Mouse (Mus musculus) neural tube, embryonic 14.5 days (tissue): ENCODE measurements around the gene Il9r. TPM values are rescaled to one million over a fixed set of nuclear protein-coding genes. Genes with fewer than 3 reads are reported as not detected.

Experiments
- ATAC-seq: fragments of 200-750 bp; cut with Nextera tagmentation; 2 replicates; pipeline ENCODE4 v1.8.0; 2017; ENCODE audit warnings: low read depth, mild to moderate bottlenecking, moderate TSS enrichment, moderate library complexity
- H3K27ac ChIP-seq: fragments of 300-500 bp; sonication (generic); 2 replicates; pipeline ENCODE4 v1.5.1; 2014; ENCODE audit warnings: low read depth, mild to moderate bottlenecking, control low read depth, low read length, moderate library complexity, mixed read lengths
- H3K27me3 ChIP-seq: fragments of 300-500 bp; sonication (generic); 2 replicates; pipeline ENCODE4 v1.6.1; 2014; ENCODE audit warnings: low read length; ENCODE audit not compliant: control insufficient read depth, insufficient read depth
- H3K36me3 ChIP-seq: fragments of 300-500 bp; sonication (generic); 2 replicates; pipeline ENCODE4 v1.6.1; 2014; ENCODE audit warnings: low read length, mixed read lengths; ENCODE audit not compliant: control insufficient read depth, insufficient read depth
- H3K4me1 ChIP-seq: fragments of 300-500 bp; sonication (generic); 2 replicates; pipeline ENCODE4 v1.6.1; 2014; ENCODE audit warnings: low read length; ENCODE audit not compliant: control insufficient read depth, insufficient read depth
- H3K4me2 ChIP-seq: fragments of 300-500 bp; sonication (generic); 2 replicates; pipeline ENCODE4 v1.6.1; 2014; ENCODE audit warnings: mild to moderate bottlenecking, low read depth, low read length, control low read depth
- H3K4me3 ChIP-seq: fragments of 300-500 bp; sonication (generic); 2 replicates; pipeline ENCODE4 v1.5.1; 2014; ENCODE audit warnings: low read depth, low read length, control low read depth, mixed read lengths
- H3K9ac ChIP-seq: fragments of 300-500 bp; sonication (generic); replicated peaks from 2 replicates; pipeline ENCODE4 v1.6.1; 2014; ENCODE audit warnings: low read depth, mild to moderate bottlenecking, control low read depth, low read length, mixed read lengths
- H3K9me3 ChIP-seq: fragments of 300-500 bp; sonication (generic); 2 replicates; pipeline ENCODE4 v1.6.1; 2016; ENCODE audit warnings: low read length; ENCODE audit not compliant: control insufficient read depth
- WGBS: fragments of 180-500 bp; shearing (Covaris S2); extraction: QIAGEN DNeasy Blood & Tissue Kit; methylation state at CpG from one replicate; pipeline ENCODE4 v1.1.7; 2014; 5-methylcytosine and 5-hydroxymethylcytosine counted together
- polyA plus RNA-seq: library from polyadenylated mRNA; unstranded; fragments of >200 nt; fragmentation: Nextera tagmentation; extraction: Ambion mirVana; gene quantifications from 2 replicates; pipeline ENCODE4 v1.2.1, GENCODE M21; 2014

Gene Il9r
- polyA plus RNA-seq, 1 experiment from 2014 or later: not detected

DNA sequence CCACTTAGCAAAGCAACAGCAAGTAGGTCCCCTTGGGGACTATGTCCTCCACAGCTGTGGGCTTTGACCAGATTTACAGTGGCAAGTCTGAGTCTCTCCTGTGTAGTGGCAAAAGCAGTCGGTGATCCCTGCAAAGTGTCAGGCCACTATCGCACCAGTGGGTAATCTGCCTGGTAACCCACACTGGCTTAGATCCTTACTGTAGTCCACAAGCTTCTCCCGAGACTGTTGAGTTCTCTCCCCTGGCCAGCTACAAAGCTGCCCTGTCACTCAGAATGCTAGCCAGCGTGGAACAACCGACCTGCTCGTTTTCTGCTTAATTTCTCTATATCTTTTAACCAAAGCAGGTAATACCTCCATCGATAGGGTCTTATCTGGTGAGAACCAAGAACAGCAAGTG is 39.7 kb downstream of the Il9r start:
- Histone ChIP-seq H3K9me3 (no peaks in the 10 kb centered on the region), H3K27ac (no peak overlapping the region; the same call in 1 of the 2 replicates), H3K36me3 (no peaks in the 10 kb centered on the region), H3K27me3 (no peaks in the 10 kb centered on the region), H3K4me1 (peaks cover 4% of the 10 kb centered on the region; the same call in 1 of the 2 replicates), H3K4me3 (no peak overlapping the region), H3K4me2 (no peak overlapping the region), H3K9ac (no peak overlapping the region)
- 79% methylated on average over 7 of the region's 7 CpGs for WGBS
- ATAC-seq: no peak

DNA sequence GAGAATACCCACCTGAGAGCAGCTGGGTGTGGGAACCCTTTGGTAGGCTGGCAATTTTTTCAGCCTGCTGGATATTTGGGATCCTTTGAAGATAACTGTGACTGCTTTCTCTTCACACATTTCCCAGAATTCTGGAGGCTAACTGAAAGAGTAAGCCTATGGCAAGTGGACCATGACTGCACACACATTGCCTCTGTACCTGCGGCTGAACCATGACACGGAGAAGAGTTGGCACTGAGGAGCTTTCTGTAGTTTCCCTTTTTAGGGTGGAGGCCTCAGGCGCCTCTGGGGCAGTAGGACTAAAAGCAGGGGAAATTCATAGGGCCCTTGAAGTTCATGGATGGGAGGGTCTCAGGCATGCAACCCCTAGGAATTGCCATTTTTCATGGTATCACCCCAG is 40.9 kb downstream of the Il9r start:
- H3K27ac ChIP-seq: no peak overlapping the region
- no peaks in the 10 kb centered on the region for H3K9me3 ChIP-seq
- no peak overlapping the region for H3K4me2 ChIP-seq
- H3K4me1 ChIP-seq: peaks cover 4% of the 10 kb centered on the region; the same call in 1 of the 2 replicates
- H3K27me3 ChIP-seq: no peaks in the 10 kb centered on the region
- H3K4me3 ChIP-seq: no peak overlapping the region
- WGBS: 82% methylated on average over 3 of the region's 3 CpGs
- ATAC-seq: no peak
- no peaks in the 10 kb centered on the region for H3K36me3 ChIP-seq
- no peak overlapping the region for H3K9ac ChIP-seq

DNA sequence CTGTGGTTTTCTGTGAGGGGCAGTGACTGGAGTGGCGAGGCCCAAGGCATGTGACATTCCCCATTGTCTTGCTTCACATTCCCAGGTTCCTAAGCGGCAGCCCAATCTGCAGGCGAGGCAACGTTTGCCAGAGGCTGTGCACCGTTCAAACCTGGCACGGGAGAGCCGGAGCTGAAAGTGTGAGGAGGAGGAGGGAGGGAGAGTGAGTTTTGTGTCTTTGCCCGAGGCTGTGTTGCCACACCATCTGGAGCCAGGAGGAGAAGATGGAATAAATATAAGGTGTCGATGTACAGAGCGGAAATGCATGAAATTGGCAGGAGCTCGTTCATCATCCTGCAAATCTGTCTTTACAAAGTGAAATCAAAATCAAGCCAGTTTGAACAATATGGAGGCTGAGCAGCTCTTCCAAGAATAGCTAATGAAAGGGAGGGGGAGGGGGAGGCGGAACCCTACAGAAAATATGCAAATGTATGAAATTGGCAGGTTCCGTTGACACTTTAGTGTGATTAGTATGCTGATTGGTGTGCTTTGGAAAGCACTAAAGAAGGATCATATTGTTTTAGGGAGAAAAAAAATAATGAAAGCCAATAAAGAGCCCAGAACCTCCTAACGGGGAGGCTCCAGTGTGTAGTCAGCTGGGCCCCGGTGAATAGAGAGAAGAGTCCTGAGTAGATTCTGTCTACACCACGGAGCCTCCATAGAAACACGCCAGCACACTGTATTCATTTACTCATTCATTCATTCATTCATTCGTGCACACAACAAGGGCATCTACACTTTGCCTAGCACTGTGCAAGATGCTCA is 42.1 kb downstream of the Il9r start:
- Histone ChIP-seq H3K9me3 (no peaks in the 10 kb centered on the region), H3K4me2 (no peak overlapping the region), H3K27me3 (no peaks in the 10 kb centered on the region), H3K9ac (no peak overlapping the region), H3K36me3 (no peaks in the 10 kb centered on the region), H3K4me1 (peaks cover 4% of the 10 kb centered on the region; the same call in 1 of the 2 replicates), H3K27ac (peak overlapping the region; percentile 70), H3K4me3 (no peak overlapping the region)
- ATAC-seq: peak; percentile 36
- WGBS: 21% methylated on average over 18 of the region's 18 CpGs

DNA sequence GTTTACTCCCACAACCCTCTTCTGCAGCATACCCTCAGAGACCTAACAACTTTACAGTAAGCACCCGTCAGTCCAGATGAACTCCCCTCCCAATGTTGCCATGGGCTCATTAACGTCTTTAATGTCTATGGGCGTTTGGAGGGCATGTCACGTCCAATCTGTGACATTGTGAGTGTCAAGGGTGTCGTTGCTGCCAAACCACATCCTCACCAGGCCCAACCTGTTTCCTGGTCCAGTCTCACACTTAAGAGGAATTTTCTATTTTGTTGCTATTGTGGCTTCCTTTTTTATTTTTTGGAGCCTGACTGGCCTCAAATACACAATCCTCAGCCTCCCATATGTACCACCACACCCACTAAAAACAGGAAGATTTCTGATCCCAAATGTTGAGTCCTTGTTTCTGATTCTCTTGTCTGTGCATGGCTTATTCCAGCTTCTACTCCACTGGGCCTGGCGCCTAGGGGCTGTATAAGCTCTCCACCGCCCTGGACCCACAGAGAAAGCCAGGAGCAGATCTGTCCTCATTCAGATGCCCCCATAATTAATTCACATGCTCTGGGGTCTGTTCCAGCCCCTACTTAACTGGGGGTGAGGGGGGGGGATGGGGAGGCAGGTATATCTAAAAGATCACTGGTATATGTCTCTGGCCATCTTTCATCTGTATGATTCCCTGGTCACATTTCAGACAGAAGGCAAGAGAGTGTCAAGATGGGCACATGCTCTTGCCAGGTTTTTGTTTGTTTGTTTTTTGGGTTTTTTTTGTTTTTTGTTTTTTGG is 43.0 kb downstream of the Il9r start:
- H3K9ac ChIP-seq: no peak overlapping the region
- H3K9me3 ChIP-seq: no peaks in the 10 kb centered on the region
- peaks cover 4% of the 10 kb centered on the region; the same call in 1 of the 2 replicates for H3K4me1 ChIP-seq
- H3K4me3 ChIP-seq: no peak overlapping the region
- no peak overlapping the region for H3K4me2 ChIP-seq
- H3K36me3 ChIP-seq: no peaks in the 10 kb centered on the region
- 57% methylated on average over 7 of the region's 7 CpGs for WGBS
- no peak for ATAC-seq
- H3K27me3 ChIP-seq: no peaks in the 10 kb centered on the region
- H3K27ac ChIP-seq: peak overlapping the region; percentile 70

DNA sequence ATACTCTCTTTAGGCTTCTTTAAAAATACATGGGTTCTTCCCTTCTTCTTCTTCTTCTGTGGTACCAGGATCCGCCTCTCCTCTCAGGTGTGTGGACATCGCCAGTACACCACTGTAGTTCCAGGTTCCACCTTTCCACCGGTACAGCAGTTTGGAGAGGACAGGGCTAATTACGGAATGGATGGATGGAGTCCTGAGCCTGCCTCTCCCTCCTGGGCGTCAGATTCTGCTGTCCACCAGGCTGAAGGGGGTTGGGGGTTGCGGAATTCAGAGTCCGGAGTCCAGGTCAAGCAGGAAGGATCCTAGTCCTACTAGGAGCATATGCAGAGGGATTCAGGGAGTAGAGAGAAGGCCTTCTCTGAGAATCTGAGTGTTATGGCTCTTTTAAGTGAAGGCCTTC is 46.9 kb downstream of the Il9r start:
- H3K27ac ChIP-seq: no peak overlapping the region
- no peak overlapping the region for H3K4me2 ChIP-seq
- peaks cover 4% of the 10 kb centered on the region; the same call in 1 of the 2 replicates for H3K4me1 ChIP-seq
- H3K27me3 ChIP-seq: no peaks in the 10 kb centered on the region
- no peaks in the 10 kb centered on the region for H3K36me3 ChIP-seq
- H3K4me3 ChIP-seq: no peak overlapping the region
- ATAC-seq: no peak
- no peaks in the 10 kb centered on the region for H3K9me3 ChIP-seq
- H3K9ac ChIP-seq: no peak overlapping the region
- WGBS: 90% methylated on average over 7 of the region's 7 CpGs

DNA sequence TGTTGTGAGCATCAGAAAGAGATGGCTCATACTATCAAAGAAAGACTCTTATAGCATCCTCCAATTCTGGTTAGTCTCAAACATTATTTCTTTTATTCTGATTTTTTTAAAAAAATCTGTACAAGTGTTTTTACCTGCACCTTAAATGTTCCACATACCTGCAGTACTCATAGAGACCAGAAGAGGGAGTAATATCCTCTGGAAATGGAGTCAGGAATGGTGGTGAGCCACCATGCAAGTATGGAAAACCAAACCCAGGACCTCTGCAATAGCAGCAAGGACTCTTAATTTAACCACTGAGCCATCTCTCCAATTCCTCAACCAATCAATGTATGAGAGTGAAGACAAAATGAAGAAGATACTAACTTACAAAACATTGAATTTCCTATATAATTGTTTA is 47.3 kb downstream of the Il9r start:
- H3K27ac ChIP-seq: no peak overlapping the region
- no peak overlapping the region for H3K9ac ChIP-seq
- no peaks in the 10 kb centered on the region for H3K9me3 ChIP-seq
- ATAC-seq: no peak
- no peak overlapping the region for H3K4me2 ChIP-seq
- peaks cover 4% of the 10 kb centered on the region; the same call in 1 of the 2 replicates for H3K4me1 ChIP-seq
- no peaks in the 10 kb centered on the region for H3K36me3 ChIP-seq
- H3K4me3 ChIP-seq: no peak overlapping the region
- no peaks in the 10 kb centered on the region for H3K27me3 ChIP-seq

DNA sequence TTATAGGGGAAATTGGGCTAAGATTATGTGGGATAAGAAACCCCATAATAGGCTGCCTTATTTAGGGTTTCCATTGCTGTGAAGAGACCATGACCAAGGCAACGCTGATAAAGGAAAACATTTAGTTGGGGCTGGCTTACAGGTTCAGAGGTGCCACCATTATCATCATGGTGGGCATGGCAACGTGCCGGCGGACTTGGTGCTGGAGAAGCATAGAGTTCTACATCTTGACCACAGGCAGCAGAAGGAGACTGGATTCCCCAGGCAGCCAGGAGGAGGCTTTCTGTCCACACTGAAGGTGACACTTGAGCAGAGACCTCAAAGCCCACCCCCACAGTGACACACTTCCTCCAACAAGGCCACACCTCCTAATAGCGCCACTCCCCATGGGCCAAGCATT is 48.8 kb downstream of the Il9r start:
- H3K9me3 ChIP-seq: no peaks in the 10 kb centered on the region
- H3K4me1 ChIP-seq: no peaks in the 10 kb centered on the region
- 93% methylated on average over 5 of the region's 5 CpGs for WGBS
- H3K36me3 ChIP-seq: no peaks in the 10 kb centered on the region
- no peak overlapping the region for H3K4me3 ChIP-seq
- H3K4me2 ChIP-seq: no peak overlapping the region
- no peaks in the 10 kb centered on the region for H3K27me3 ChIP-seq
- no peak overlapping the region for H3K27ac ChIP-seq
- H3K9ac ChIP-seq: no peak overlapping the region
- ATAC-seq: no peak

DNA sequence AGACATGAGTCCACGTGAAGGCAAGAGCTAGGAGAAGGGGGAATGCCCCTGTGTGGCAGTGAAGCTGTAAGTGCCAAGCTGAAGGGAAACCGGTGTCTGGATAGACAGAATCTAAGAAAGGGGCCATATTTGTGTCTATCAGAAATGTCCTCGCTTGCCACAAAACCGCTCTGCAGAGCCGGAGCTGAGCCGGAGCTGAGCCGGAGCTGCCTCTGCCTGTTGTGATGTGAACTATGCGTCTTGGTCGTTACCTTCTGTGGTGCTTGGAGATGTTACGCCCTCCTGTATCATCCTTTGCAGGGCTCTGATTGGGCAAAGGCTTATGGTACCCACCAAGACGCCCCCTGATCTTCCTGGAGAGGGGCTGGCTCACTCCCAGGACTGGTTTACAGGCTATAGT is 50.5 kb downstream of the Il9r start:
- Histone ChIP-seq H3K27ac (no peak overlapping the region), H3K4me3 (no peak overlapping the region), H3K9me3 (no peaks in the 10 kb centered on the region), H3K9ac (no peak overlapping the region), H3K27me3 (no peaks in the 10 kb centered on the region), H3K4me1 (no peaks in the 10 kb centered on the region), H3K36me3 (no peaks in the 10 kb centered on the region), H3K4me2 (no peak overlapping the region)
- 75% methylated on average over 11 of the region's 11 CpGs for WGBS
- no peak for ATAC-seq

DNA sequence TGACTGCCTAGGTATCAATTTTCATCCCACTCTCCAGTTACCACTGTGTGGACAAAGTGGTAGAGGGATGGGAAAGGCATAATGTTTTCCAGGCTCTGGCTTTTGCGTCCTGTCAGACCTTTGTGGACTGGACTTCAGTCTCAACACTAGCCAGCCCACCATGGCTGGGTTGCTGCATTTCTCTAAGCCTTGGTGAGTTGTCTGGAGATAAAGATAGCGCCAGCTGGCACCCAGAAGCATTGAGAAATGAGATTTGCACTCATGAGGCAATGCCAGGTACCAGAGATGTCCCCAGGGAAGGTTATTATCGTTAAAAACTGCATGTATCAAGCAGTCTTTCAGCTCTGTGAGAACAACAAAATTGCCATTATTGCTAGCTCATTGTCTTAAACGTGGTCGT is 57.3 kb downstream of the Il9r start:
- no peak overlapping the region for H3K4me2 ChIP-seq
- WGBS: 43% methylated on average over 5 of the region's 5 CpGs
- no peak for ATAC-seq
- H3K27ac ChIP-seq: peak overlapping the region; percentile 58; the same call in 1 of the 2 replicates
- no peaks in the 10 kb centered on the region for H3K36me3 ChIP-seq
- H3K9me3 ChIP-seq: no peaks in the 10 kb centered on the region
- H3K9ac ChIP-seq: no peak overlapping the region
- H3K27me3 ChIP-seq: no peaks in the 10 kb centered on the region
- peaks cover 23% of the 10 kb centered on the region for H3K4me1 ChIP-seq
- no peak overlapping the region for H3K4me3 ChIP-seq
